Mouse (Mus musculus) gastrocnemius, postnatal 25 days (tissue): ENCODE results near the gene Papss1. TPM values are rescaled to one million over a fixed set of nuclear protein-coding genes. Genes with fewer than 3 reads are reported as not detected.

Source experiments
- DNase-seq: peaks from one replicate; pipeline ENCODE4 v3.0.0; 2022
- total RNA-seq, 2 experiments: library from RNA; stranded (reverse); gene quantifications; 1 replicate in 1 of 2; 2 replicates in 1 of 2; pipeline ENCODE4 v1.2.3; 2021

Gene Papss1
- total RNA-seq, 2 experiments from 2014 or later: 6.2 to 6.8 TPM

GRCm38 (mm10) chr3:131634091-131634490, 69.5 kb downstream of the Papss1 start:
- no peak for DNase-seq

- no peak for DNase-seq
Measured at GRCm38 (mm10) chr3:131636126-131636525, 71.6 kb downstream of the Papss1 start.

- no peak for DNase-seq
Measured at GRCm38 (mm10) chr3:131637008-131637407, 72.4 kb downstream of the Papss1 start.

- DNase-seq: no peak
Measured at GRCm38 (mm10) chr3:131637664-131638063, 73.1 kb downstream of the Papss1 start.

- peak; percentile 63 for DNase-seq
Measured at GRCm38 (mm10) chr3:131638216-131638615, 73.6 kb downstream of the Papss1 start.

- no peak for DNase-seq
Measured at GRCm38 (mm10) chr3:131642681-131643292, 78.2 kb downstream of the Papss1 start.

- no peak for DNase-seq
Measured at GRCm38 (mm10) chr3:131645203-131645602, 80.6 kb downstream of the Papss1 start.

GRCm38 (mm10) chr3:131654366-131654765, 89.8 kb downstream of the Papss1 start:
- DNase-seq: no peak

GRCm38 (mm10) chr3:131656032-131656431, 91.5 kb downstream of the Papss1 start:
- no peak for DNase-seq

GRCm38 (mm10) chr3:131660126-131660525, 95.6 kb downstream of the Papss1 start:
- DNase-seq: no peak

- no peak for DNase-seq
Measured at GRCm38 (mm10) chr3:131660629-131661028, 96.1 kb downstream of the Papss1 start.

GRCm38 (mm10) chr3:131662589-131663148, 98.1 kb downstream of the Papss1 start:
- DNase-seq: no peak

- DNase-seq: no peak
Measured at GRCm38 (mm10) chr3:131669910-131670309, 105.3 kb downstream of the Papss1 start.

- DNase-seq: no peak
Measured at GRCm38 (mm10) chr3:131686106-131686505, 121.5 kb downstream of the Papss1 start.

- DNase-seq: no peak
Measured at GRCm38 (mm10) chr3:131689949-131690348, 125.4 kb downstream of the Papss1 start.

- DNase-seq: no peak
Measured at GRCm38 (mm10) chr3:131690543-131690942, 126.0 kb downstream of the Papss1 start.

GRCm38 (mm10) chr3:131691202-131691601, 126.6 kb downstream of the Papss1 start:
- DNase-seq: no peak

Other genes starting within 250 kb of the Papss1 start
- gene Sgms2, start 73.4 kb upstream of the Papss1 start, total RNA-seq: 1 to 10 TPM; 1.6 to 2.6 TPM